Mouse (Mus musculus): Measurements from ENCODE around the gene Gm1979. TPM values are rescaled to one million over a fixed set of nuclear protein-coding genes. Genes with fewer than 3 reads are reported as not detected.
"Not testable (repeated sequence)": the region's sequence is repeated elsewhere in the genome, so short reads cannot be mapped to it uniquely, and the experiment has no call there.

The Gm1979 gene
- polyA plus RNA-seq (2012; rRNA removed), result not detected in 2 replicates

GRCm38 (mm10) chr5:26004698-26005097 is at the start of gene Gm1979:
Gene Gm1979, minus strand, starts transcription at chr5:26004798.
- not testable (repeated sequence) for H3K27me3 ChIP-seq (ENCODE audit: control insufficient read depth, insufficient read depth, low read length); H3K36me3 ChIP-seq (ENCODE audit: control insufficient read depth, insufficient read depth, low read length); H3K4me1 ChIP-seq (ENCODE audit: control insufficient read depth, insufficient read depth, insufficient read length, low read length); H3K4me3 ChIP-seq (ENCODE audit: low read depth, low read length); H3K27ac ChIP-seq (ENCODE audit: insufficient read depth, low read depth, low read length)
- WGBS, result 100% methylated on average over 1 of the region's 2 CpGs

GRCm38 (mm10) chr5:26039458-26039857 is 34.9 kb upstream of the Gm1979 start, which contains the start of gene Speer4a:
Gene Speer4a, minus strand, starts transcription at chr5:26039558.
- H3K36me3 ChIP-seq (ENCODE audit: control insufficient read depth, insufficient read depth, low read length); H3K27ac ChIP-seq (ENCODE audit: insufficient read depth, low read depth, low read length); H3K27me3 ChIP-seq (ENCODE audit: control insufficient read depth, insufficient read depth, low read length); H3K4me3 ChIP-seq (ENCODE audit: low read depth, low read length); H3K4me1 ChIP-seq (ENCODE audit: control insufficient read depth, insufficient read depth, insufficient read length, low read length): not testable (repeated sequence)
- WGBS, result 62% methylated on average over 2 of the region's 2 CpGs

- not testable (repeated sequence) for H3K27ac ChIP-seq (ENCODE audit: insufficient read depth, low read depth, low read length); H3K36me3 ChIP-seq (ENCODE audit: control insufficient read depth, insufficient read depth, low read length); H3K27me3 ChIP-seq (ENCODE audit: control insufficient read depth, insufficient read depth, low read length); H3K4me1 ChIP-seq (ENCODE audit: control insufficient read depth, insufficient read depth, insufficient read length, low read length); H3K4me3 ChIP-seq (ENCODE audit: low read depth, low read length)
- WGBS, result no CpG with 5 or more reads among the region's 3 CpGs
Observed at GRCm38 (mm10) chr5:26022816-26023215, 18.2 kb upstream of the Gm1979 start, which contains the start of gene Gm5862. Gene Gm5862, minus strand, starts transcription at chr5:26022916.

- H3K27me3 ChIP-seq (ENCODE audit: control insufficient read depth, insufficient read depth, low read length); H3K4me1 ChIP-seq (ENCODE audit: control insufficient read depth, insufficient read depth, insufficient read length, low read length); H3K27ac ChIP-seq (ENCODE audit: insufficient read depth, low read depth, low read length); H3K36me3 ChIP-seq (ENCODE audit: control insufficient read depth, insufficient read depth, low read length); H3K4me3 ChIP-seq (ENCODE audit: low read depth, low read length): not testable (repeated sequence)
- 59% methylated on average over 7 of the region's 7 CpGs for WGBS
Observed at GRCm38 (mm10) chr5:26007697-26008096, 3.1 kb upstream of the Gm1979 start.

- 19% methylated on average over 45 of the region's 45 CpGs for WGBS
- H3K4me1 ChIP-seq (ENCODE audit: control insufficient read depth, insufficient read depth, insufficient read length, low read length); H3K4me3 ChIP-seq (ENCODE audit: low read depth, low read length); H3K27ac ChIP-seq (ENCODE audit: insufficient read depth, low read depth, low read length); H3K27me3 ChIP-seq (ENCODE audit: control insufficient read depth, insufficient read depth, low read length); H3K36me3 ChIP-seq (ENCODE audit: control insufficient read depth, insufficient read depth, low read length): not testable (repeated sequence)
Observed at GRCm38 (mm10) chr5:26006937-26007695, 2.5 kb upstream of the Gm1979 start.

- H3K4me3 ChIP-seq (ENCODE audit: low read depth, low read length); H3K27ac ChIP-seq (ENCODE audit: insufficient read depth, low read depth, low read length); H3K36me3 ChIP-seq (ENCODE audit: control insufficient read depth, insufficient read depth, low read length); H3K4me1 ChIP-seq (ENCODE audit: control insufficient read depth, insufficient read depth, insufficient read length, low read length); H3K27me3 ChIP-seq (ENCODE audit: control insufficient read depth, insufficient read depth, low read length): not testable (repeated sequence)
- WGBS, result no CpG with 5 or more reads among the region's 3 CpGs
Observed at GRCm38 (mm10) chr5:25988550-25988949, 16.0 kb downstream of the Gm1979 start, which contains the start of gene Gm21698. Gene Gm21698, minus strand, starts transcription at chr5:25988650.

- not testable (repeated sequence) for H3K27ac ChIP-seq (ENCODE audit: insufficient read depth, low read depth, low read length); H3K4me3 ChIP-seq (ENCODE audit: low read depth, low read length); H3K27me3 ChIP-seq (ENCODE audit: control insufficient read depth, insufficient read depth, low read length); H3K4me1 ChIP-seq (ENCODE audit: control insufficient read depth, insufficient read depth, insufficient read length, low read length); H3K36me3 ChIP-seq (ENCODE audit: control insufficient read depth, insufficient read depth, low read length)
- WGBS, result no CpG with 5 or more reads among the region's 2 CpGs
Observed at GRCm38 (mm10) chr5:25972563-25972962, 32.0 kb downstream of the Gm1979 start, which contains the start of gene Gm21680. Gene Gm21680, minus strand, starts transcription at chr5:25972663.

- 51% methylated on average over 17 of the region's 17 CpGs for WGBS
- H3K4me1 ChIP-seq (ENCODE audit: control insufficient read depth, insufficient read depth, insufficient read length, low read length); H3K4me3 ChIP-seq (ENCODE audit: low read depth, low read length); H3K27me3 ChIP-seq (ENCODE audit: control insufficient read depth, insufficient read depth, low read length); H3K36me3 ChIP-seq (ENCODE audit: control insufficient read depth, insufficient read depth, low read length); H3K27ac ChIP-seq (ENCODE audit: insufficient read depth, low read depth, low read length): not testable (repeated sequence)
Observed at GRCm38 (mm10) chr5:25957050-25957449, 47.5 kb downstream of the Gm1979 start.

- not testable (repeated sequence) for H3K4me3 ChIP-seq (ENCODE audit: low read depth, low read length); H3K27me3 ChIP-seq (ENCODE audit: control insufficient read depth, insufficient read depth, low read length); H3K36me3 ChIP-seq (ENCODE audit: control insufficient read depth, insufficient read depth, low read length); H3K4me1 ChIP-seq (ENCODE audit: control insufficient read depth, insufficient read depth, insufficient read length, low read length); H3K27ac ChIP-seq (ENCODE audit: insufficient read depth, low read depth, low read length)
- 18% methylated on average over 32 of the region's 32 CpGs for WGBS
Observed at GRCm38 (mm10) chr5:25956611-25957010, 48.0 kb downstream of the Gm1979 start.

- H3K36me3 ChIP-seq (ENCODE audit: control insufficient read depth, insufficient read depth, low read length); H3K4me3 ChIP-seq (ENCODE audit: low read depth, low read length): not testable (repeated sequence)
- WGBS, result 63% methylated on average over 2 of the region's 2 CpGs
Observed at GRCm38 (mm10) chr5:25954317-25954716, 50.3 kb downstream of the Gm1979 start, which contains the start of gene Gm21671. Gene Gm21671, minus strand, starts transcription at chr5:25954417.

More at GRCm38 (mm10) chr5:25954317-25954716, 50.3 kb downstream of the Gm1979 start, which contains the start of gene Gm21671:
- not testable (repeated sequence) for H3K4me1 ChIP-seq (ENCODE audit: control insufficient read depth, insufficient read depth, insufficient read length, low read length); H3K27ac ChIP-seq (ENCODE audit: insufficient read depth, low read depth, low read length); H3K27me3 ChIP-seq (ENCODE audit: control insufficient read depth, insufficient read depth, low read length)
